Mouse (Mus musculus) heart, adult 2 months (tissue): ENCODE measurements around the gene Usp17ld. TPM values are rescaled to one million over a fixed set of nuclear protein-coding genes. Genes with fewer than 3 reads are reported as not detected.
"Not testable (repeated sequence)": the region's sequence is repeated elsewhere in the genome, so short reads cannot be mapped to it uniquely, and the experiment has no call there.

ENCODE experiments used
- DNase-seq, 2 experiments: peaks; one replicate each; pipeline ENCODE4 v3.0.0; 2021
- H3K27ac ChIP-seq: fragments of 200-600 bp; 2 replicates; pipeline ENCODE4 v1.8.1; 2022
- H3K27me3 ChIP-seq: fragments of 200-500 bp; 2 replicates; pipeline ENCODE4 v1.6.1; 2012; ENCODE audit warnings: mild to moderate bottlenecking, low read length, inconsistent platforms, mixed read lengths; ENCODE audit not compliant: control insufficient read depth, insufficient read depth
- H3K36me3 ChIP-seq: fragments of 200-500 bp; 2 replicates; pipeline ENCODE4 v1.6.1; 2012; ENCODE audit warnings: low read length, inconsistent platforms; ENCODE audit not compliant: control insufficient read depth, insufficient read depth
- H3K4me1 ChIP-seq: fragments of 200-500 bp; 2 replicates; pipeline ENCODE4 v1.6.1; 2011; ENCODE audit warnings: low read length; ENCODE audit not compliant: control insufficient read depth, insufficient read depth
- H3K4me3 ChIP-seq: fragments of 200-600 bp; 2 replicates; pipeline ENCODE4 v1.8.1; 2022
- H3K79me2 ChIP-seq: fragments of 200-500 bp; replicated peaks from 2 replicates; pipeline ENCODE4 v1.6.1; 2012; ENCODE audit warnings: mild to moderate bottlenecking, inconsistent platforms, low read length, moderate library complexity, mixed read lengths; ENCODE audit not compliant: control insufficient read depth, insufficient read depth
- H3K9ac ChIP-seq: fragments of 200-500 bp; 2 replicates; pipeline ENCODE4 v1.6.1; 2012; ENCODE audit warnings: low read depth, mild to moderate bottlenecking, control low read depth, inconsistent platforms, low read length, mixed read lengths
- CTCF ChIP-seq: fragments of 200-600 bp; IDR thresholded peaks from 2 replicates; pipeline ENCODE4 v1.8.1; 2022; ENCODE audit warnings: antibody characterized with exemption, mild to moderate bottlenecking, moderate library complexity
- EP300 ChIP-seq: fragments of 200-500 bp; IDR thresholded peaks from 2 replicates; pipeline ENCODE4 v1.6.1; 2011; ENCODE audit warnings: low read depth, low read length, control low read depth; ENCODE audit not compliant: insufficient read depth
- POLR2A ChIP-seq: fragments of 200-500 bp; IDR thresholded peaks from 2 replicates; pipeline ENCODE4 v1.6.1; 2011; ENCODE audit warnings: mild to moderate bottlenecking, low read depth, low read length, control low read depth; ENCODE audit not compliant: insufficient read depth
- WGBS: fragments of 180-500 bp; shearing (Covaris S2); methylation state at CpG from one replicate; pipeline ENCODE4 v1.1.7; 2018; 5-methylcytosine and 5-hydroxymethylcytosine counted together
- intact Hi-C: fragments of 180-260 bp; cut with DNase I; formaldehyde crosslinking; loops from one replicate; pipeline ENCODE4 v1.15.1; 2025
- long read RNA-seq: library from polyadenylated mRNA; stranded (forward); transcript quantifications from one replicate; pipeline ENCODE4 v2.0.0, GENCODE M21; 2021
- microRNA-seq, 2 experiments: library from miRNA; unstranded; fragments of <30 nt; microRNA quantifications; one replicate each; pipeline ENCODE4 v1.2.0; 2021
- polyA plus RNA-seq: library from polyadenylated mRNA; depleted of rRNA; stranded (reverse); fragments of >200 nt; gene quantifications from 2 replicates; pipeline ENCODE4 v1.2.3, GENCODE M21; 2012; rRNA removed
- total RNA-seq, 2 experiments: library from RNA; stranded (reverse); gene quantifications; 2 replicates each; pipeline ENCODE4 v1.2.3; 2021

The Usp17ld gene
- total RNA-seq (not detected), polyA plus RNA-seq (not detected in 2 replicates)
- long read RNA-seq: 0 reads

DNA sequence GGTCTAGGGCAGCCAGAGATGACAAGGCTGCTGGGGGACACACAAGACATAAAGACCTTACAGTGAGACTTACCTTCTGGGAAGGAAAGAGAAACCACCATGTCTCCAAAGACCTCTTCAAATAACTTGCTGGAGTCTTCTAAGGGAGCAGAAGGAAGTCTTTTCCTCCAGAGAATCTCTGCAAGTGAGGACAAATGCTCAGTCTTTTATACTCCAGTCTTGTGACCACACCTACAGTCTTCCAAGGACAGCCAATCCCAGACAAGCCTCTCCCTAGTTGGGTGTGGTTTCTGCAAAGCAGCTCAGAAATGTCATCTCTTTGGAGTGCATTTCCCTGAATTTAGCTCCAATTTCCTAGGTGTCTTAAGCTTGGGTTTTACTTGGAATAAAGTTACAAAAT lies at the start of gene Usp17ld:
Gene Usp17ld (minus strand): TSS at position 101 of the 400 bp plus-strand sequence.
- H3K27me3 ChIP-seq, H3K4me1 ChIP-seq, H3K9ac ChIP-seq, intact Hi-C loops, DNase-seq, H3K79me2 ChIP-seq, H3K36me3 ChIP-seq, H3K4me3 ChIP-seq, H3K27ac ChIP-seq: not testable (repeated sequence)

DNA sequence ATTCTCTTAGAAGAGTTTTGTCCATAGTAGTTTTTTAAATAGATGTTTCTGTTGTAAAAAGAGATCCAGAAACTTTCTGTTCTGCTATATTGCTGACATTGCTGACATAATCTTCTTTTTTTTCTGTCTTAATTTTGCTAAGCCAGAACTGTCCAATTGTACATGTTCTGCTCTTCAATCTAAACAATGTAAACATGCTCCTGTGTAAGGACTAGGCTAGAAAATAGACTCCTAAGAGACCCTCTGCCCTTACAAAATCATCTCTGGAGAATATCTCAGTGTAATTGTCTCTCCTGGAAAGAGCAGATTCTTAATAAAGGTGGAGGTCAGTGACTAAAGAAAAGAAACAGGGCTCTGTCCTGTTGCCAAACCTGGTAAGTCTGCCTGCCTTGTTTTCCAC lies 35.6 kb downstream of the Usp17ld start, which contains the start of gene Olfr594:
Gene Olfr594 (plus strand): TSS at position 301 of the 400 bp plus-strand sequence.
- intact Hi-C loops: no loop called here

DNA sequence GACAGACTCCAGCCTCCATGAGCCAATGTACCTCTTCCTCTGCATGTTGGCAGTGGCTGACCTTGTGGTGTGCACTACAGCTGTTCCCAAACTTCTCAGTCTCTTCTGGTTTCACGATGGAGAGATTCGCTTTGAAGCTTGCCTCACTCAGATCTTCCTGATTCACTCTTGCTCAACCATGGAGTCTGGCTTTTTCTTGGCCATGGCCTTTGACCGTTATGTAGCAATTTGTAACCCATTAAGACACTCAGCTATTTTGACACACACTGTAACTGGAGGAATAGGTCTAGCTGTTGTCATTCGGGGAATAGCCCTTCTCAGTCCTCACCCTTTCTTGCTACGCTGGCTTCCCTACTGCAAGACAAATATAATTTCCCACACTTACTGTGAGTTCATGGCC lies 40.3 kb downstream of the Usp17ld start:
- intact Hi-C loops, H3K9ac ChIP-seq, H3K36me3 ChIP-seq, H3K79me2 ChIP-seq, H3K4me3 ChIP-seq, H3K4me1 ChIP-seq, DNase-seq, H3K27ac ChIP-seq, H3K27me3 ChIP-seq: not testable (repeated sequence)
- 80% methylated on average over 5 of the region's 5 CpGs for WGBS

More for the DNA sequence above, 35.6 kb downstream of the Usp17ld start, which contains the start of gene Olfr594:
- Histone ChIP-seq H3K4me1 (no peaks in the 10 kb centered on the region), H3K9ac (no peak within 1 kb of the TSS), H3K27me3 (no peaks in the 10 kb centered on the region), H3K4me3 (no peak within 1 kb of the TSS), H3K36me3 (no peaks in the 10 kb centered on the region), H3K27ac (no peak within 1 kb of the TSS), H3K79me2 (no peaks in the 10 kb centered on the region)
- DNase-seq: no peak
- TF ChIP-seq POLR2A: no peak
- TF ChIP-seq EP300: no peak
- TF ChIP-seq CTCF: no peak

DNA sequence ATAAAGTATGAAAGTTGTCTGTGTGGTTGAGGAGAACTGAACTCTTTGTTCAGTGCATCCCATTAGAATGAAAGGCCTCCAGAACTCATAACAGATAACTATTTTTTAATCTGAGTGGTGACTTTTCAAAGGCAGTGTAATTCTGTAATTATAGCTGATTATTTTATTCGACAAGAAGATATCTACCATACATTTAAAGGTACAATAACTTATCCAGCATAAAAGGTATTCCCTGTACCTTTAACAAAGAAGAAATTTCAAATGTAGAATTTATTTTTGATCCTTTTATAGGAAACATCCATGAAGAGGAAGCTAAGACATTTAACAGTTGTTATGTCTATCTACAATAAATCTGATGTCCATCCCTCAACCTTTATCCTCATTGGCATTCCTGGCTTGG lies 40.7 kb downstream of the Usp17ld start, which contains the start of gene Olfr593:
Gene Olfr593 (plus strand): TSS at position 301 of the 400 bp plus-strand sequence.
- H3K79me2 ChIP-seq: no peaks in the 10 kb centered on the region
- no peak within 1 kb of the TSS for H3K9ac ChIP-seq
- no peaks in the 10 kb centered on the region for H3K27me3 ChIP-seq
- intact Hi-C loops: no loop called here
- 63% methylated on average over 1 of the region's 1 CpGs for WGBS
- H3K27ac ChIP-seq: no peak within 1 kb of the TSS
- H3K4me3 ChIP-seq: no peak within 1 kb of the TSS
- DNase-seq: no peak
- TF ChIP-seq CTCF (no peak), POLR2A (no peak), EP300 (no peak)
- H3K4me1 ChIP-seq: no peaks in the 10 kb centered on the region
- no peaks in the 10 kb centered on the region for H3K36me3 ChIP-seq

Small RNA genes within 50 kb of the gene (microRNA-seq; reads per million reads assigned to microRNA genes)
- gene Gm23550: 0 reads per million in 2 experiments
- gene Gm25171: 0 reads per million in 2 experiments

Other genes with a start within 250 kb of the Usp17ld start
- not detected for gene Olfr582, start 214.5 kb downstream of the Usp17ld start, total RNA-seq
- gene Olfr582, start 214.5 kb downstream of the Usp17ld start, polyA plus RNA-seq: not detected in 2 replicates
- gene Olfr583, start 201.2 kb downstream of the Usp17ld start, total RNA-seq: not detected
- not detected in 2 replicates for gene Olfr583, start 201.2 kb downstream of the Usp17ld start, polyA plus RNA-seq
- gene Olfr584, start 170.6 kb downstream of the Usp17ld start, total RNA-seq: not detected
- not detected in 2 replicates for gene Olfr584, start 170.6 kb downstream of the Usp17ld start, polyA plus RNA-seq
- gene Olfr585, start 154.8 kb downstream of the Usp17ld start, total RNA-seq: not detected
- gene Olfr585, start 154.8 kb downstream of the Usp17ld start, polyA plus RNA-seq: not detected in 2 replicates
- gene Olfr586, start 126.9 kb downstream of the Usp17ld start, total RNA-seq: not detected
- gene Olfr586, start 126.9 kb downstream of the Usp17ld start, polyA plus RNA-seq: not detected in 2 replicates
- not detected for gene Olfr588-ps1, start 111.6 kb downstream of the Usp17ld start, total RNA-seq
- not detected in 2 replicates for gene Olfr588-ps1, start 111.6 kb downstream of the Usp17ld start, polyA plus RNA-seq
- gene Olfr589, start 96.1 kb downstream of the Usp17ld start, total RNA-seq: not detected
- gene Olfr589, start 96.1 kb downstream of the Usp17ld start, polyA plus RNA-seq: not detected in 2 replicates
- gene Olfr591, start 74.2 kb downstream of the Usp17ld start, total RNA-seq: not detected
- gene Olfr591, start 74.2 kb downstream of the Usp17ld start, polyA plus RNA-seq: not detected in 2 replicates
- not detected for gene Olfr592, start 67.7 kb downstream of the Usp17ld start, total RNA-seq
- not detected in 2 replicates for gene Olfr592, start 67.7 kb downstream of the Usp17ld start, polyA plus RNA-seq
- not detected for gene Olfr593, start 40.6 kb downstream of the Usp17ld start, total RNA-seq
- not detected in 2 replicates for gene Olfr593, start 40.6 kb downstream of the Usp17ld start, polyA plus RNA-seq
- gene Olfr594, start 35.5 kb downstream of the Usp17ld start, total RNA-seq: not detected
- not detected in 2 replicates for gene Olfr594, start 35.5 kb downstream of the Usp17ld start, polyA plus RNA-seq
- not detected for gene Olfr596, start 53.1 kb upstream of the Usp17ld start, total RNA-seq
- not detected in 2 replicates for gene Olfr596, start 53.1 kb upstream of the Usp17ld start, polyA plus RNA-seq
- gene Olfr597, start 63.8 kb upstream of the Usp17ld start, total RNA-seq: not detected
- not detected in 2 replicates for gene Olfr597, start 63.8 kb upstream of the Usp17ld start, polyA plus RNA-seq
- gene Olfr598, start 71.1 kb upstream of the Usp17ld start, total RNA-seq: not detected
- gene Olfr598, start 71.1 kb upstream of the Usp17ld start, polyA plus RNA-seq: not detected in 2 replicates
- not detected for gene Olfr599, start 83.4 kb upstream of the Usp17ld start, total RNA-seq
- not detected in 2 replicates for gene Olfr599, start 83.4 kb upstream of the Usp17ld start, polyA plus RNA-seq
- gene Olfr600, start 97.2 kb upstream of the Usp17ld start, total RNA-seq: not detected
- not detected in 2 replicates for gene Olfr600, start 97.2 kb upstream of the Usp17ld start, polyA plus RNA-seq
- gene Olfr601, start 110.2 kb upstream of the Usp17ld start, total RNA-seq: not detected
- not detected in 2 replicates for gene Olfr601, start 110.2 kb upstream of the Usp17ld start, polyA plus RNA-seq
- not detected for gene Olfr603, start 133.7 kb upstream of the Usp17ld start, total RNA-seq
- not detected in 2 replicates for gene Olfr603, start 133.7 kb upstream of the Usp17ld start, polyA plus RNA-seq
- gene Usp17lc, start 162.6 kb upstream of the Usp17ld start, total RNA-seq: not detected
- gene Usp17lc, start 162.6 kb upstream of the Usp17ld start, polyA plus RNA-seq: not detected in 2 replicates
- not detected for gene Olfr605, start 192.9 kb upstream of the Usp17ld start, total RNA-seq
- not detected in 2 replicates for gene Olfr605, start 192.9 kb upstream of the Usp17ld start, polyA plus RNA-seq
- not detected for gene Olfr606, start 196.5 kb upstream of the Usp17ld start, total RNA-seq
- not detected in 2 replicates for gene Olfr606, start 196.5 kb upstream of the Usp17ld start, polyA plus RNA-seq
- not detected for gene Olfr607, start 211.6 kb upstream of the Usp17ld start, total RNA-seq
- gene Olfr607, start 211.6 kb upstream of the Usp17ld start, polyA plus RNA-seq: not detected in 2 replicates
- gene Olfr608, start 217.4 kb upstream of the Usp17ld start, total RNA-seq: not detected
- gene Olfr608, start 217.4 kb upstream of the Usp17ld start, polyA plus RNA-seq: not detected in 2 replicates
- gene Olfr609, start 245.6 kb upstream of the Usp17ld start, total RNA-seq: not detected
- gene Olfr609, start 245.6 kb upstream of the Usp17ld start, polyA plus RNA-seq: not detected in 2 replicates